Mouse (Mus musculus): ENCODE data around the gene Myof. TPM values are rescaled to one million over a fixed set of nuclear protein-coding genes. Genes with fewer than 3 reads are reported as not detected.

The Myof gene
- polyA plus RNA-seq, 1 experiment from 2014 or later = 5.7 TPM

GRCm38 (mm10) chr19:38064051-38064450 lies 20.7 kb upstream of the Myof start:
- 73% methylated on average over 1 of the region's 1 CpGs for WGBS
- Histone ChIP-seq H3K4me2 (no peak overlapping the region), H3K4me1 (no peaks in the 10 kb centered on the region), H3K9me3 (no peaks in the 10 kb centered on the region), H3K9ac (no peak overlapping the region), H3K27me3 (replicated peaks) (no peaks in the 10 kb centered on the region), H3K4me3 (no peak overlapping the region), H3K36me3 (peaks cover 78% of the 10 kb centered on the region), H3K27ac (replicated peaks) (no peak overlapping the region)
- no peak for ATAC-seq (ENCODE audit: extremely low read depth, insufficient number of reproducible peaks, low FRiP score, low TSS enrichment)

GRCm38 (mm10) chr19:38063201-38063600 lies 19.8 kb upstream of the Myof start:
- no peaks in the 10 kb centered on the region for H3K27me3 ChIP-seq (replicated peaks)
- H3K9ac ChIP-seq = no peak overlapping the region
- no peaks in the 10 kb centered on the region for H3K4me1 ChIP-seq
- H3K4me3 ChIP-seq = no peak overlapping the region
- no peak overlapping the region for H3K27ac ChIP-seq (replicated peaks)
- H3K36me3 ChIP-seq = peaks cover 79% of the 10 kb centered on the region
- H3K9me3 ChIP-seq = no peaks in the 10 kb centered on the region
- no peak overlapping the region for H3K4me2 ChIP-seq
- ATAC-seq (ENCODE audit: extremely low read depth, insufficient number of reproducible peaks, low FRiP score, low TSS enrichment) = no peak
- 81% methylated on average over 3 of the region's 3 CpGs for WGBS

- WGBS = 81% methylated on average over 8 of the region's 8 CpGs
Measured at GRCm38 (mm10) chr19:38056931-38057330, 13.6 kb upstream of the Myof start.

GRCm38 (mm10) chr19:38056276-38056675 lies 12.9 kb upstream of the Myof start:
- Histone ChIP-seq H3K9me3 (no peaks in the 10 kb centered on the region), H3K4me2 (peak overlapping the region; percentile 85), H3K27ac (replicated peaks) (no peak overlapping the region), H3K36me3 (peaks cover 41% of the 10 kb centered on the region), H3K9ac (peak overlapping the region; percentile 69), H3K4me1 (peaks cover 26% of the 10 kb centered on the region), H3K27me3 (replicated peaks) (no peaks in the 10 kb centered on the region; the same call in 1 of the 2 replicates), H3K4me3 (peak overlapping the region; percentile 89)
- ATAC-seq (ENCODE audit: extremely low read depth, insufficient number of reproducible peaks, low FRiP score, low TSS enrichment) = no peak
- 55% methylated on average over 3 of the region's 3 CpGs for WGBS

More at GRCm38 (mm10) chr19:38056931-38057330, 13.6 kb upstream of the Myof start:
- Histone ChIP-seq H3K27ac (replicated peaks) (no peak overlapping the region), H3K36me3 (peaks cover 46% of the 10 kb centered on the region), H3K9me3 (no peaks in the 10 kb centered on the region), H3K4me2 (peak overlapping the region; percentile 85; the same call in 1 of the 2 replicates), H3K4me1 (peaks cover 26% of the 10 kb centered on the region), H3K27me3 (replicated peaks) (no peaks in the 10 kb centered on the region; the same call in 1 of the 2 replicates), H3K4me3 (no peak overlapping the region), H3K9ac (no peak overlapping the region)
- no peak for ATAC-seq (ENCODE audit: extremely low read depth, insufficient number of reproducible peaks, low FRiP score, low TSS enrichment)

- Histone ChIP-seq H3K9ac (peak overlapping the region; percentile 89), H3K4me2 (peak overlapping the region; percentile 85), H3K36me3 (peaks cover 37% of the 10 kb centered on the region), H3K4me1 (peaks cover 26% of the 10 kb centered on the region), H3K27me3 (replicated peaks) (no peaks in the 10 kb centered on the region; the same call in 1 of the 2 replicates), H3K9me3 (no peaks in the 10 kb centered on the region), H3K4me3 (peak overlapping the region; percentile 89), H3K27ac (replicated peaks) (no peak overlapping the region)
- 13% methylated on average over 6 of the region's 6 CpGs for WGBS
- ATAC-seq (ENCODE audit: extremely low read depth, insufficient number of reproducible peaks, low FRiP score, low TSS enrichment) = no peak
Measured at GRCm38 (mm10) chr19:38055798-38056197, 12.4 kb upstream of the Myof start.

GRCm38 (mm10) chr19:38054720-38055192 lies 11.4 kb upstream of the Myof start, which contains the start of gene Cep55:
Gene Cep55 (plus strand): TSS chr19:38055011.
- under 1% methylated on average over 35 of the region's 36 CpGs for WGBS
- peak within 1 kb of the TSS; percentile 78 for H3K27ac ChIP-seq (replicated peaks)

GRCm38 (mm10) chr19:38054149-38054719 lies 10.9 kb upstream of the Myof start:
- H3K27me3 ChIP-seq (replicated peaks) = no peaks in the 10 kb centered on the region; the same call in 1 of the 2 replicates
- WGBS = under 1% methylated on average over 21 of the region's 23 CpGs

More at GRCm38 (mm10) chr19:38054720-38055192, 11.4 kb upstream of the Myof start, which contains the start of gene Cep55:
- Histone ChIP-seq H3K9me3 (no peaks in the 10 kb centered on the region), H3K4me1 (peaks cover 26% of the 10 kb centered on the region), H3K4me3 (peak within 1 kb of the TSS; percentile 89), H3K4me2 (peak within 1 kb of the TSS; percentile 85), H3K27me3 (replicated peaks) (no peaks in the 10 kb centered on the region; the same call in 1 of the 2 replicates), H3K9ac (peak within 1 kb of the TSS; percentile 89), H3K36me3 (peaks cover 26% of the 10 kb centered on the region)
- ATAC-seq (ENCODE audit: extremely low read depth, insufficient number of reproducible peaks, low FRiP score, low TSS enrichment) = peak; percentile 93

GRCm38 (mm10) chr19:38053227-38054041 lies 10.1 kb upstream of the Myof start:
- H3K9ac ChIP-seq = peak overlapping the region; percentile 77; the same call in 1 of the 2 replicates
- H3K4me1 ChIP-seq = peaks cover 26% of the 10 kb centered on the region
- H3K4me2 ChIP-seq = peak overlapping the region; percentile 79
- peak overlapping the region; percentile 89 for H3K4me3 ChIP-seq
- no peaks in the 10 kb centered on the region for H3K9me3 ChIP-seq
- peak overlapping the region; percentile 32; the same call in 1 of the 2 replicates for H3K27ac ChIP-seq (replicated peaks)
- no peak for ATAC-seq (ENCODE audit: extremely low read depth, insufficient number of reproducible peaks, low FRiP score, low TSS enrichment)
- H3K27me3 ChIP-seq (replicated peaks) = peaks cover 2% of the 10 kb centered on the region; the same call in 1 of the 2 replicates
- peaks cover 16% of the 10 kb centered on the region for H3K36me3 ChIP-seq
- WGBS = 23% methylated on average over 8 of the region's 8 CpGs

More at GRCm38 (mm10) chr19:38054149-38054719, 10.9 kb upstream of the Myof start:
- H3K9me3 ChIP-seq = no peaks in the 10 kb centered on the region
- H3K4me1 ChIP-seq = peaks cover 26% of the 10 kb centered on the region
- H3K27ac ChIP-seq (replicated peaks) = peak overlapping the region; percentile 32
- H3K4me2 ChIP-seq = peak overlapping the region; percentile 79
- peaks cover 23% of the 10 kb centered on the region for H3K36me3 ChIP-seq
- ATAC-seq (ENCODE audit: extremely low read depth, insufficient number of reproducible peaks, low FRiP score, low TSS enrichment) = peak; percentile 78
- peak overlapping the region; percentile 77 for H3K9ac ChIP-seq
- H3K4me3 ChIP-seq = peak overlapping the region; percentile 89

- Histone ChIP-seq H3K9me3 (no peaks in the 10 kb centered on the region), H3K27me3 (replicated peaks) (peaks cover 14% of the 10 kb centered on the region), H3K4me1 (peaks cover 9% of the 10 kb centered on the region; the same call in 1 of the 2 replicates), H3K4me2 (no peak overlapping the region), H3K4me3 (no peak overlapping the region), H3K9ac (no peak overlapping the region), H3K27ac (replicated peaks) (no peak overlapping the region), H3K36me3 (no peaks in the 10 kb centered on the region)
- 80% methylated on average over 1 of the region's 1 CpGs for WGBS
- no peak for ATAC-seq (ENCODE audit: extremely low read depth, insufficient number of reproducible peaks, low FRiP score, low TSS enrichment)
Measured at GRCm38 (mm10) chr19:38049686-38050085, 6.3 kb upstream of the Myof start.

GRCm38 (mm10) chr19:38045198-38045597 lies 1.8 kb upstream of the Myof start:
- H3K4me2 ChIP-seq = no peak overlapping the region
- 77% methylated on average over 3 of the region's 3 CpGs for WGBS
- no peak overlapping the region for H3K27ac ChIP-seq (replicated peaks)
- H3K4me3 ChIP-seq = no peak overlapping the region
- H3K36me3 ChIP-seq = no peaks in the 10 kb centered on the region
- H3K4me1 ChIP-seq = peaks cover 13% of the 10 kb centered on the region
- H3K9ac ChIP-seq = no peak overlapping the region
- H3K9me3 ChIP-seq = no peaks in the 10 kb centered on the region
- H3K27me3 ChIP-seq (replicated peaks) = peaks cover 14% of the 10 kb centered on the region
- no peak for ATAC-seq (ENCODE audit: extremely low read depth, insufficient number of reproducible peaks, low FRiP score, low TSS enrichment)

- 9% methylated on average over 5 of the region's 5 CpGs for WGBS
- peak overlapping the region; percentile 61 for H3K27ac ChIP-seq (replicated peaks)
- H3K4me3 ChIP-seq = peak overlapping the region; percentile 60
- H3K27me3 ChIP-seq (replicated peaks) = peaks cover 10% of the 10 kb centered on the region; the same call in 1 of the 2 replicates
- H3K4me2 ChIP-seq = peak overlapping the region; percentile 88
- no peaks in the 10 kb centered on the region for H3K36me3 ChIP-seq
- H3K9ac ChIP-seq = peak overlapping the region; percentile 78
- peaks cover 18% of the 10 kb centered on the region for H3K4me1 ChIP-seq
- no peak for ATAC-seq (ENCODE audit: extremely low read depth, insufficient number of reproducible peaks, low FRiP score, low TSS enrichment)
- H3K9me3 ChIP-seq = no peaks in the 10 kb centered on the region
Measured at GRCm38 (mm10) chr19:38042261-38042722, 1.1 kb downstream of the Myof start.
